Mouse (Mus musculus): ENCODE data around the gene Gast. TPM values are rescaled to one million over a fixed set of nuclear protein-coding genes. Genes with fewer than 3 reads are reported as not detected.

Gene Gast
- not detected in 4 replicates for total RNA-seq (2023)

GRCm38 (mm10) chr11:100333944-100334457 lies at the start of gene Gast:
TSS of gene Gast (plus strand) at chr11:100334407.

GRCm38 (mm10) chr11:100319492-100320171 lies 14.6 kb upstream of the Gast start, which contains the start of gene Eif1:
TSS of gene Eif1 (plus strand) at chr11:100319885.

GRCm38 (mm10) chr11:100355972-100356818 lies 22.0 kb downstream of the Gast start, which contains the start of gene Hap1:
TSS of gene Hap1 (minus strand) at chr11:100356128.

Other genes starting within 250 kb of the Gast start
- gene Krt32, start 246.2 kb upstream of the Gast start, total RNA-seq (2023) = not detected in 4 replicates
- not detected in 4 replicates for gene Krt35, start 238.2 kb upstream of the Gast start, total RNA-seq (2023)
- not detected in 4 replicates for gene Krt36, start 228.8 kb upstream of the Gast start, total RNA-seq (2023)
- not detected in 4 replicates for gene Krt13, start 212.8 kb upstream of the Gast start, total RNA-seq (2023)
- not detected in 4 replicates for gene Krt15, start 198.5 kb upstream of the Gast start, total RNA-seq (2023)
- gene Krt19, start 185.7 kb upstream of the Gast start, total RNA-seq (2023) = 0.47 TPM in 1 of 4 replicates, not detected in the others
- gene Krt9, start 141.2 kb upstream of the Gast start, total RNA-seq (2023) = not detected in 4 replicates
- gene Krt14, start 126.9 kb upstream of the Gast start, total RNA-seq (2023) = not detected in 4 replicates
- gene Krt16, start 85.5 kb upstream of the Gast start, total RNA-seq (2023) = not detected in 4 replicates
- gene Krt17, start 73.4 kb upstream of the Gast start, total RNA-seq (2023) = not detected in 4 replicates
- gene Krt42, start 64.5 kb upstream of the Gast start, total RNA-seq (2023) = not detected in 4 replicates
- gene Eif1, start 14.5 kb upstream of the Gast start, total RNA-seq (2023) = 2,416 to 2,657 TPM (median 2,512 TPM) in 4 replicates
- 2.0 to 2.6 TPM (median 2.2 TPM) in 4 replicates for gene Hap1, start 21.7 kb downstream of the Gast start, total RNA-seq (2023)
- gene Jup, start 63.4 kb downstream of the Gast start, total RNA-seq (2023) = 16.0 to 25.3 TPM (median 21.5 TPM) in 4 replicates
- gene P3h4, start 80.4 kb downstream of the Gast start, total RNA-seq (2023) = not detected in 4 replicates
- gene Fkbp10, start 81.3 kb downstream of the Gast start, total RNA-seq (2023) = not detected in 4 replicates
- gene Nt5c3b, start 107.4 kb downstream of the Gast start, total RNA-seq (2023) = 53.2 to 65.6 TPM (median 58.2 TPM) in 4 replicates
- 1.5 to 2.8 TPM (median 2.3 TPM) in 4 replicates for gene Klhl10, start 107.5 kb downstream of the Gast start, total RNA-seq (2023)
- gene Klhl11, start 138.3 kb downstream of the Gast start, total RNA-seq (2023) = 20.2 to 23.6 TPM (median 21.0 TPM) in 4 replicates
- gene Acly, start 193.6 kb downstream of the Gast start, total RNA-seq (2023) = 153 to 164 TPM (median 163 TPM) in 4 replicates
- gene Ttc25, start 211.2 kb downstream of the Gast start, total RNA-seq (2023) = 0.39 to 1.3 TPM (median 0.70 TPM) in 4 replicates
- 146 to 163 TPM (median 154 TPM) in 4 replicates for gene Cnp, start 240.5 kb downstream of the Gast start, total RNA-seq (2023)